Comparison of ENCODE assay signal across 8 mouse cellular contexts in the genomic region with DNA sequence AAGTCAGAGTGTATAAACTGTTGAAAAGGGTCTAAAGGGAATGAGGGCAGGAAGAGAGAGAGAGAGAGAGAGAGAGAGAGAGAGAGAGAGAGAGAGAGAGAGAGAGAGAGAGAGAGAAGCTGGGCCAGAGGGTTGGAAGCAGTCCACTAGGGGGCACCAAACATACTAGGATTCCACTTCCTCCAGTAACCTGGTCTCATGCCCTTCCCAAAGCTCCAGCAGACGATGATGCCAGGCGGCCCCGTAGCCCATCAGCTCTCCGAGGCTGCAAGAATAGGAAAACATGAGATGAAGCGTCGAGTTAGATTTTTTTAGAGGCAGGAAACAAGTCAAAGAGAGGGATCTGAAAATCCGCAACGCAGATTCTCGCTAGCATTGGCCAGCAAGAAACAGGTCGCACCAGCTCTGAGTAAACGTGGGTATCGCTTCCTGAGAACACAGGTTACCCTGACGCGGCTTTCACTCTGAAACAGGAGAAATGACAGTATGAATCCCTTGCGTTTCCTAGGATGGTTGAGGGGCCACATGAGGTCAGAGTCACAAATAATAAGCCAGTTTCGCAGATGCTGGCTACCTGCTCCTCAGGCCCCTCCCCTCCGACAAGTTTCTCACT. TPM values are rescaled to one million over a fixed set of nuclear protein-coding genes. Genes with fewer than 3 reads are reported as not detected.
DNase-seq lines count a peak whose midpoint lies in the region; ATAC-seq and TF ChIP-seq lines count a peak whose summit lies in the region.

No protein-coding gene starts in this region.

- H3K27me3 ChIP-seq in embryonic facial prominence, embryonic 15.5 days, result no peaks in the 10 kb centered on the region
- peaks cover 11% of the 10 kb centered on the region; the same call in 1 of the 2 replicates for H3K27me3 ChIP-seq in heart, embryonic 12.5 days (replicated peaks)
- H3K27me3 ChIP-seq in kidney, embryonic 15.5 days, result no peaks in the 10 kb centered on the region
- H3K27me3 ChIP-seq in limb, embryonic 14.5 days (ENCODE audit: control insufficient read depth, insufficient read depth, low read length), result peaks cover 6% of the 10 kb centered on the region; the same call in 1 of the 2 replicates
- no peaks in the 10 kb centered on the region for H3K27me3 ChIP-seq in midbrain, embryonic 16.5 days (ENCODE audit: control insufficient read depth, insufficient read depth, low read depth, low read length)
- H3K27me3 ChIP-seq in stomach, embryonic 15.5 days (replicated peaks), result no peaks in the 10 kb centered on the region

- no peak for ATAC-seq in embryonic facial prominence, embryonic 15.5 days (ENCODE audit: insufficient number of reproducible peaks, low FRiP score, low TSS enrichment, low read depth)
- ATAC-seq in heart, embryonic 12.5 days (ENCODE audit: insufficient number of reproducible peaks, low FRiP score), result 0 out of 2 replicates have a peak, but pooled peaks have one; percentile 36
- ATAC-seq in kidney, embryonic 15.5 days (replicated peaks; ENCODE audit: low FRiP score), result no peak
- no peak for ATAC-seq in limb, embryonic 14.5 days (ENCODE audit: low FRiP score, low read depth)
- peak; percentile 82 for ATAC-seq in midbrain, embryonic 16.5 days
- ATAC-seq in stomach, embryonic 15.5 days (ENCODE audit: insufficient read depth, low FRiP score, low read depth), result no peak; the same call in 1 of the 2 replicates

- 16% methylated on average over 17 of the region's 17 CpGs for WGBS in embryonic facial prominence, embryonic 15.5 days
- WGBS in heart, embryonic 12.5 days, result 24% methylated on average over 17 of the region's 17 CpGs
- WGBS in kidney, embryonic 15.5 days, result 17% methylated on average over 17 of the region's 17 CpGs
- WGBS in limb, embryonic 14.5 days, result 22% methylated on average over 17 of the region's 17 CpGs
- 23% methylated on average over 17 of the region's 17 CpGs for WGBS in midbrain, embryonic 16.5 days
- 17% methylated on average over 17 of the region's 17 CpGs for WGBS in stomach, embryonic 15.5 days

- no peaks in the 10 kb centered on the region for H3K36me3 ChIP-seq in embryonic facial prominence, embryonic 15.5 days
- H3K36me3 ChIP-seq in heart, embryonic 12.5 days, result no peaks in the 10 kb centered on the region
- no peaks in the 10 kb centered on the region for H3K36me3 ChIP-seq in kidney, embryonic 15.5 days
- H3K36me3 ChIP-seq in limb, embryonic 14.5 days (ENCODE audit: control insufficient read depth, insufficient read depth, low read length), result no peaks in the 10 kb centered on the region
- no peaks in the 10 kb centered on the region for H3K36me3 ChIP-seq in midbrain, embryonic 16.5 days (ENCODE audit: control insufficient read depth, insufficient read depth, low read length)
- H3K36me3 ChIP-seq in stomach, embryonic 15.5 days, result no peaks in the 10 kb centered on the region

- H3K4me1 ChIP-seq in embryonic facial prominence, embryonic 15.5 days, result 0 out of 2 replicates have a peak, but pooled peaks cover 6% of the 10 kb centered on the region
- no peaks in the 10 kb centered on the region for H3K4me1 ChIP-seq in heart, embryonic 12.5 days (replicated peaks)
- peaks cover 10% of the 10 kb centered on the region; the same call in 1 of the 2 replicates for H3K4me1 ChIP-seq in kidney, embryonic 15.5 days
- H3K4me1 ChIP-seq in limb, embryonic 14.5 days (ENCODE audit: control insufficient read depth, insufficient read depth, low read length), result no peaks in the 10 kb centered on the region
- H3K4me1 ChIP-seq in midbrain, embryonic 16.5 days (ENCODE audit: control insufficient read depth, insufficient read depth, low read length), result no peaks in the 10 kb centered on the region; the same call in 1 of the 2 replicates
- H3K4me1 ChIP-seq in stomach, embryonic 15.5 days, result 0 out of 2 replicates have a peak, but pooled peaks cover 4% of the 10 kb centered on the region

- DNase-seq in B cell, adult 2 months, result peak; percentile 63 to 65
- DNase-seq in brain, adult 2 months (ENCODE audit: low read depth, low spot score), result peak; percentile 97
- peak; percentile 94 for DNase-seq in limb, embryonic 14.5 days (ENCODE audit: low spot score)

- peak overlapping the region; percentile 35 for H3K4me3 ChIP-seq in embryonic facial prominence, embryonic 15.5 days (replicated peaks)
- H3K4me3 ChIP-seq in heart, embryonic 12.5 days, result peak overlapping the region; percentile 27
- H3K4me3 ChIP-seq in kidney, embryonic 15.5 days (replicated peaks), result peak overlapping the region; percentile 40
- H3K4me3 ChIP-seq in limb, embryonic 14.5 days (replicated peaks; ENCODE audit: low read length), result peak overlapping the region; percentile 30
- H3K4me3 ChIP-seq in midbrain, embryonic 16.5 days (ENCODE audit: low read depth, low read length), result peak overlapping the region; percentile 32
- peak overlapping the region; percentile 35 for H3K4me3 ChIP-seq in stomach, embryonic 15.5 days (replicated peaks)

- H3K4me2 ChIP-seq in embryonic facial prominence, embryonic 15.5 days (replicated peaks), result peak overlapping the region; percentile 63
- H3K4me2 ChIP-seq in heart, embryonic 12.5 days, result peak overlapping the region; percentile 65
- peak overlapping the region; percentile 71 for H3K4me2 ChIP-seq in kidney, embryonic 15.5 days
- peak overlapping the region; percentile 58 for H3K4me2 ChIP-seq in limb, embryonic 14.5 days (replicated peaks; ENCODE audit: low read depth, low read length, severe bottlenecking)
- peak overlapping the region; percentile 67 for H3K4me2 ChIP-seq in midbrain, embryonic 16.5 days (ENCODE audit: low read length)
- H3K4me2 ChIP-seq in stomach, embryonic 15.5 days, result peak overlapping the region; percentile 74

- no peaks in the 10 kb centered on the region for H3K9me3 ChIP-seq in embryonic facial prominence, embryonic 15.5 days (replicated peaks)
- H3K9me3 ChIP-seq in heart, embryonic 12.5 days (replicated peaks), result no peaks in the 10 kb centered on the region
- no peaks in the 10 kb centered on the region for H3K9me3 ChIP-seq in kidney, embryonic 15.5 days (replicated peaks)
- H3K9me3 ChIP-seq in limb, embryonic 14.5 days (ENCODE audit: control insufficient read depth, low read length), result no peaks in the 10 kb centered on the region
- H3K9me3 ChIP-seq in midbrain, embryonic 16.5 days (replicated peaks; ENCODE audit: control insufficient read depth, low read length, poor library complexity, severe bottlenecking), result no peaks in the 10 kb centered on the region
- H3K9me3 ChIP-seq in stomach, embryonic 15.5 days, result no peaks in the 10 kb centered on the region

- TF ChIP-seq POLR2A in limb, embryonic 14.5 days (IDR thresholded peaks at IDR 0.05; ENCODE audit: borderline replicate concordance, extremely low read depth, insufficient read depth, insufficient read length), result no peak

- no peak overlapping the region for H3K27ac ChIP-seq in embryonic facial prominence, embryonic 15.5 days (replicated peaks)
- H3K27ac ChIP-seq in heart, embryonic 12.5 days (ENCODE audit: poor library complexity, severe bottlenecking), result no peak overlapping the region
- no peak overlapping the region for H3K27ac ChIP-seq in kidney, embryonic 15.5 days
- H3K27ac ChIP-seq in limb, embryonic 14.5 days (replicated peaks; ENCODE audit: low read depth, low read length), result no peak overlapping the region
- no peak overlapping the region for H3K27ac ChIP-seq in midbrain, embryonic 16.5 days (ENCODE audit: low read length)
- H3K27ac ChIP-seq in stomach, embryonic 15.5 days, result no peak overlapping the region

- no peak overlapping the region for H3K9ac ChIP-seq in embryonic facial prominence, embryonic 15.5 days
- peak overlapping the region; percentile 15; the same call in 1 of the 2 replicates for H3K9ac ChIP-seq in heart, embryonic 12.5 days
- H3K9ac ChIP-seq in kidney, embryonic 15.5 days, result 0 out of 2 replicates have a peak overlapping the region, but pooled peaks have one; percentile 21
- no peak overlapping the region for H3K9ac ChIP-seq in limb, embryonic 14.5 days (ENCODE audit: low read depth, low read length, severe bottlenecking)
- peak overlapping the region; percentile 50 for H3K9ac ChIP-seq in midbrain, embryonic 16.5 days (ENCODE audit: low read depth, low read length)
- 0 out of 2 replicates have a peak overlapping the region, but pooled peaks have one; percentile 3 for H3K9ac ChIP-seq in stomach, embryonic 15.5 days

RNA-seq across cellular contexts. Expression of gene Mfsd6l, which starts 10.6 kb away (rescaled TPM):
- polyA plus RNA-seq in embryonic facial prominence, embryonic 15.5 days (2015; fragmentation: Nextera tagmentation; extraction: Ambion mirVana), result 2.5 and 3.4 TPM in 2 replicates
- 0.08 TPM in 1 of 2 replicates, not detected in the other for polyA plus RNA-seq in heart, embryonic 12.5 days (2016; fragmentation: Nextera tagmentation; extraction: Ambion mirVana)
- polyA plus RNA-seq in kidney, embryonic 15.5 days (2015; fragmentation: Nextera tagmentation; extraction: Ambion mirVana), result 2.1 TPM in 2 replicates
- polyA plus RNA-seq in limb, embryonic 14.5 days (2012; rRNA removed), result 0.31 and 0.33 TPM in 2 replicates
- polyA plus RNA-seq in limb, embryonic 14.5 days (2014; fragmentation: Nextera tagmentation; extraction: Ambion mirVana), result 0.18 and 0.26 TPM in 2 replicates
- 0.09 TPM in 1 of 2 replicates, not detected in the other for polyA plus RNA-seq in midbrain, embryonic 16.5 days (2015; fragmentation: Nextera tagmentation; extraction: Ambion mirVana)
- 2.2 and 3.2 TPM in 2 replicates for polyA plus RNA-seq in stomach, embryonic 15.5 days (2015; fragmentation: Nextera tagmentation; extraction: Ambion mirVana)

RNA-seq across cellular contexts. Expression of gene Ccdc42, which starts 20.3 kb away (rescaled TPM):
- polyA plus RNA-seq in embryonic facial prominence, embryonic 15.5 days (2015; fragmentation: Nextera tagmentation; extraction: Ambion mirVana), result 0.20 TPM in 1 of 2 replicates, not detected in the other
- 0.46 and 0.55 TPM in 2 replicates for polyA plus RNA-seq in heart, embryonic 12.5 days (2016; fragmentation: Nextera tagmentation; extraction: Ambion mirVana)
- 3.2 and 3.8 TPM in 2 replicates for polyA plus RNA-seq in kidney, embryonic 15.5 days (2015; fragmentation: Nextera tagmentation; extraction: Ambion mirVana)
- polyA plus RNA-seq in limb, embryonic 14.5 days (2012; rRNA removed), result 0.13 and 0.39 TPM in 2 replicates
- polyA plus RNA-seq in limb, embryonic 14.5 days (2014; fragmentation: Nextera tagmentation; extraction: Ambion mirVana), result 0.50 and 1.1 TPM in 2 replicates
- polyA plus RNA-seq in midbrain, embryonic 16.5 days (2015; fragmentation: Nextera tagmentation; extraction: Ambion mirVana), result 0.18 and 0.65 TPM in 2 replicates
- 0.42 and 0.50 TPM in 2 replicates for polyA plus RNA-seq in stomach, embryonic 15.5 days (2015; fragmentation: Nextera tagmentation; extraction: Ambion mirVana)

Comparison
In these comparisons a context has a peak if more than half of its experiments do, and no peak if none do; other contexts are left out.
1. ATAC-seq: peak in heart, embryonic 12.5 days (single experiment) and midbrain, embryonic 16.5 days (single experiment); none in embryonic facial prominence, embryonic 15.5 days (single experiment), kidney, embryonic 15.5 days (single experiment), limb, embryonic 14.5 days (single experiment) and stomach, embryonic 15.5 days (single experiment).
2. H3K9ac ChIP-seq: peak in heart, embryonic 12.5 days (single experiment), kidney, embryonic 15.5 days (single experiment), midbrain, embryonic 16.5 days (single experiment) and stomach, embryonic 15.5 days (single experiment); none in embryonic facial prominence, embryonic 15.5 days (single experiment) and limb, embryonic 14.5 days (single experiment).
3. Peak in every context shown above with its lines, with median percentiles within 50 percentile points of each other: DNase-seq, H3K4me2 ChIP-seq and H3K4me3 ChIP-seq.